Mouse (Mus musculus) kidney, embryonic 14.5 days (tissue): ENCODE results near the gene Slc8b1. TPM values are rescaled to one million over a fixed set of nuclear protein-coding genes. Genes with fewer than 3 reads are reported as not detected.
A peak's percentile ranks its signal among the peaks of the same experiment; 100 is the strongest.

Source experiments
- ATAC-seq: fragments of 200-750 bp; cut with Nextera tagmentation; 2 replicates; pipeline ENCODE4 v1.8.0; 2017; ENCODE audit warnings: moderate number of reproducible peaks, mild to moderate bottlenecking, moderate TSS enrichment, moderate library complexity; ENCODE audit not compliant: low FRiP score, low TSS enrichment
- H3K27ac ChIP-seq: fragments of 300-500 bp; sonication (generic); 2 replicates; pipeline ENCODE4 v1.5.1; 2014; ENCODE audit warnings: low read depth, mild to moderate bottlenecking, low read length, moderate library complexity, mixed read lengths
- H3K27me3 ChIP-seq: fragments of 300-500 bp; sonication (generic); 2 replicates; pipeline ENCODE4 v1.6.1; 2014; ENCODE audit warnings: mild to moderate bottlenecking, low read length; ENCODE audit not compliant: control insufficient read depth, insufficient read depth
- H3K36me3 ChIP-seq: fragments of 300-500 bp; sonication (generic); 2 replicates; pipeline ENCODE4 v1.6.1; 2014; ENCODE audit warnings: low read length, mixed read lengths; ENCODE audit not compliant: control insufficient read depth, insufficient read depth
- H3K4me1 ChIP-seq: fragments of 300-500 bp; sonication (generic); 2 replicates; pipeline ENCODE4 v1.6.1; 2014; ENCODE audit warnings: low read length, mixed read lengths; ENCODE audit not compliant: control insufficient read depth, insufficient read depth
- H3K4me2 ChIP-seq: fragments of 300-500 bp; sonication (generic); replicated peaks from 2 replicates; pipeline ENCODE4 v1.6.1; 2014; ENCODE audit warnings: low read depth, mild to moderate bottlenecking, low read length
- H3K4me3 ChIP-seq: fragments of 300-500 bp; sonication (generic); 2 replicates; pipeline ENCODE4 v1.5.1; 2014; ENCODE audit warnings: mild to moderate bottlenecking, low read length
- H3K9ac ChIP-seq: fragments of 300-500 bp; sonication (generic); 2 replicates; pipeline ENCODE4 v1.6.1; 2014; ENCODE audit warnings: low read depth, mild to moderate bottlenecking, low read length, moderate library complexity
- H3K9me3 ChIP-seq: fragments of 300-500 bp; sonication (generic); 2 replicates; pipeline ENCODE4 v1.6.1; 2016; ENCODE audit warnings: low read length; ENCODE audit not compliant: control insufficient read depth
- WGBS: fragments of 180-500 bp; shearing (Covaris S2); extraction: QIAGEN DNeasy Blood & Tissue Kit; methylation state at CpG from one replicate; pipeline ENCODE4 v1.1.7; 2014; 5-methylcytosine and 5-hydroxymethylcytosine counted together
- polyA plus RNA-seq: library from polyadenylated mRNA; unstranded; fragments of >200 nt; fragmentation: Nextera tagmentation; extraction: Ambion mirVana; gene quantifications from 2 replicates; pipeline ENCODE4 v1.2.1, GENCODE M21; 2014

The Slc8b1 gene
- polyA plus RNA-seq, 1 experiment from 2014 or later, result 6.0 TPM

DNA sequence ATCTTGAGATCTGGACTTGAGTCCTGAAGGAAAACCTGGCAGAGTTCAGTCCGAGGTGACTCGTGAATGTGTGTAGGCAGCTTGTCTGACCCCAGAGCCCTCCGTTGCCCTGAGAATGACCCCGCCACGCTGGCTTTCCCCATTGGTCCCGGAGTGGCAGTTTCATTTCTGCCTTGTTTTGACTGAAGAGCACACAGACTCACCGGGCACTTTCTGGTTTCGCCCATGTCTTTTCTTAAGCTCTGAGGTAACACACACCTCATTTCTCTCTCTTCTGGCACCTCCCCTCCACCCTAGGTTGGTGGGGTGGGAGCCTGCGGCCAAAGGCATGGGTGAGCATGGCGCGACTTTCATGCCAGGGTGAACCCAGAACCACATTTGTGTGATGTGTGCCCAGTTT lies 15.3 kb downstream of the Slc8b1 start:
- peaks cover 10% of the 10 kb centered on the region for H3K36me3 ChIP-seq
- H3K27me3 ChIP-seq, result no peaks in the 10 kb centered on the region
- no peak overlapping the region for H3K9ac ChIP-seq
- no peak overlapping the region for H3K4me3 ChIP-seq
- H3K4me2 ChIP-seq, result no peak overlapping the region
- H3K9me3 ChIP-seq, result no peaks in the 10 kb centered on the region
- no peaks in the 10 kb centered on the region for H3K4me1 ChIP-seq
- no peak for ATAC-seq
- H3K27ac ChIP-seq, result no peak overlapping the region
- 62% methylated on average over 11 of the region's 11 CpGs for WGBS

DNA sequence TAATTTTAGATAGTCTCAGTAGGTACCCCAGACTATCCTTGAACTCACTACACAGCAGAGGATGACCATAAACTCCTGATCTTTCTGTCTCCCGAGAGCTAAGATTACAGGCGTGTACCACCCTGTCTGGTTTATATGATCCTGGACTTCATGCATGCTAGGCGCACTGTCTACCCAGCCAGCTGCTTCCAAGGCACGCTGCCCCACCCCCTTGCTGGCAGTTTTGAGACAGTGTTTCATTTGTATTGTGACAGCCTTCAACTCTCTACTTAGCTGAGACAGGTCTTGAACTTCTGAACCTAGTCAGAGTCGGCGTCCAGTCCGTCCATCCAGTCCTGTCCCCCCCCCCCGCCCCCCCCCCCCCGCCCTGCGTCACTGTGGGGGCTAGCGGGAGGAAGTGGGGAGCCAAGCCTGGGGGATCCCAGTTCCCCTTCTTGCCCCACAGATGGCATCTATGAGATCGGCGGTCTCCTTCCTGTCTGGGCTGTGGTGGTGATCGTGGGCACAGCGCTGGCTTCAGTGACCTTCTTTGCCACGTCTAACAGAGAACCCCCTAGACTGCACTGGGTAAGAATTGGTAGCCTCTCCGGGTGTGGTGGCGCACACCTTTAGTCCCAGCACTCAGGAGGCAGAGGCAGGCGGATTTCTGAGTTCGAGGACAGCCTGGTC lies 16.5 kb downstream of the Slc8b1 start:
- H3K4me2 ChIP-seq, result no peak overlapping the region
- no peaks in the 10 kb centered on the region for H3K9me3 ChIP-seq
- WGBS, result 91% methylated on average over 14 of the region's 20 CpGs
- no peak overlapping the region for H3K9ac ChIP-seq
- H3K27ac ChIP-seq, result no peak overlapping the region
- peaks cover 4% of the 10 kb centered on the region; the same call in 1 of the 2 replicates for H3K36me3 ChIP-seq
- H3K4me3 ChIP-seq, result no peak overlapping the region
- no peak for ATAC-seq
- H3K27me3 ChIP-seq, result no peaks in the 10 kb centered on the region
- H3K4me1 ChIP-seq, result no peaks in the 10 kb centered on the region

DNA sequence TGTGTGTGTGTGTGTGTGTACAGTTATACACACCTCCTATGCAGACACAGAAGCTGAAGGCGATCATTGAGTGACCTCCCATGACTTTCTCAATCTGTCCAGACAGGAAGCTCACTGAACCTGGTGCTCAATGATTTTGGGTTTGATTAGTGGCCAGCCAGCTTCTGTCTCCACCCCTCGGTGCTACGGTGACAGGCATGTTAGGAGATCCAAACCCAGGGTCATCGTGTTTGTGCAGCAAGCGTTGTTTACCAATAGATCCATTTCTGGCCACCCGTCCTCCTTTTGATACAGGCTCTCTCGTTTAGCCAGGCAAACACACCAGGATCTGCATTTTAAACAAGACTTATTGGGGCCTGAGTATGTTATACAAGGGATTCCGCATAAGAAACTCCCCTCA lies 20.7 kb downstream of the Slc8b1 start:
- no peak overlapping the region for H3K9ac ChIP-seq
- no peak overlapping the region for H3K4me3 ChIP-seq
- H3K4me1 ChIP-seq, result peaks cover 26% of the 10 kb centered on the region
- 90% methylated on average over 8 of the region's 8 CpGs for WGBS
- peaks cover 4% of the 10 kb centered on the region; the same call in 1 of the 2 replicates for H3K36me3 ChIP-seq
- no peaks in the 10 kb centered on the region for H3K27me3 ChIP-seq
- no peaks in the 10 kb centered on the region for H3K9me3 ChIP-seq
- H3K27ac ChIP-seq, result no peak overlapping the region
- no peak overlapping the region for H3K4me2 ChIP-seq
- ATAC-seq, result no peak

DNA sequence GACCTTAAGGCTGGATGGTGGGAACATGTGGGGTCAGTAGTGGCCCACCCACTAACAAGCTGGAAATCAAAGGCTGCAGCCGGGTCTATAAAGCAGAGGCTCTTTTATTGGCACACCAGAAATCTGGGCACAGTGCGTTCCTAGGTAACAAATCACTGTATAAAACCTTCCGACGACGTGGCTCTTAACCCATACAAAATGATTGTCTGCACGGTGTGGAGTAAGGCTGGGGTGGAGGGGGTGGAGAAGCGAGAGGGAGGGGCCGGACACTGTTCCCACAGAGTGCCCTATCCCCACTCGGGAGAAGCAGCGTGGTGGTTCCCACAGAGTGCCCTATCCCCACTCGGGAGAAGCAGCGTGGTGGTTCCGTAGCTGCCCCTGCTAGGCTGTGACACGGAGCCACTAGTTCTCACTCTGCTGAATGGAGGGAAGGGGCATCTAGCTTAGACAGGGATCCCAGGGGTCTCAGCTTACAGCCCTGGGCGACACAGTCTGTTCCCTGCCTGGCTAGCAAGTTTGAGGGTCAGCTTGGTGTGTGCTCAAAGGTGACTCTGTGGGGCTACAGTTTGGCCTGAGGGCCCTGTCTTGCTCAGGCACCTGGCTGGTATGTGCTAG lies 23.2 kb downstream of the Slc8b1 start:
- Histone ChIP-seq H3K9ac (no peak overlapping the region), H3K27ac (peak overlapping the region; percentile 3), H3K4me2 (no peak overlapping the region), H3K27me3 (no peaks in the 10 kb centered on the region), H3K9me3 (no peaks in the 10 kb centered on the region), H3K4me3 (no peak overlapping the region), H3K36me3 (peaks cover 19% of the 10 kb centered on the region), H3K4me1 (peaks cover 26% of the 10 kb centered on the region)
- 25% methylated on average over 15 of the region's 15 CpGs for WGBS
- ATAC-seq, result 0 out of 2 replicates have a peak, but pooled peaks have one; percentile 38

DNA sequence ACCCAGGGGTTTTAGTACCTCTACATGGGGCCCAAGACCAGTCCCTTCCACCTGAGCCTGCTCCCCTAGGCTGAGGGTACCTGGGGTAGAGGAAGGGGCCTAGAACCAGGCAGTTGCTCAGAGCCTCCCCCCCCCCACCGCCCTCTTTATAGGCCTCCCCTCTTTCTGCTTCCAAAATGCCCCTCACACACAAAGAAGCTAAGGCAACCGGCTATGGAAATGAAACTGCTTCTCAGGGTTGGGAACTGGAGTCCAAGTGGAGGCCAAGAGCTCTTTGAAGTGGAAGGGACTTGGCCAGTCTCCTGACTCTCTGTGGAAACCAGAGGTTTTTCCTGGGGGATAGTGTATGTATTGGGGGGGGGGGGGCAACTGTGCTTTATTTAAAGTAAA lies 23.7 kb downstream of the Slc8b1 start:
- no peak overlapping the region for H3K4me3 ChIP-seq
- H3K9me3 ChIP-seq, result no peaks in the 10 kb centered on the region
- ATAC-seq, result no peak
- H3K36me3 ChIP-seq, result peaks cover 24% of the 10 kb centered on the region
- 44% methylated on average over 2 of the region's 2 CpGs for WGBS
- H3K27me3 ChIP-seq, result no peaks in the 10 kb centered on the region
- H3K4me2 ChIP-seq, result no peak overlapping the region
- no peak overlapping the region for H3K9ac ChIP-seq
- H3K27ac ChIP-seq, result peak overlapping the region; percentile 3
- H3K4me1 ChIP-seq, result peaks cover 26% of the 10 kb centered on the region

DNA sequence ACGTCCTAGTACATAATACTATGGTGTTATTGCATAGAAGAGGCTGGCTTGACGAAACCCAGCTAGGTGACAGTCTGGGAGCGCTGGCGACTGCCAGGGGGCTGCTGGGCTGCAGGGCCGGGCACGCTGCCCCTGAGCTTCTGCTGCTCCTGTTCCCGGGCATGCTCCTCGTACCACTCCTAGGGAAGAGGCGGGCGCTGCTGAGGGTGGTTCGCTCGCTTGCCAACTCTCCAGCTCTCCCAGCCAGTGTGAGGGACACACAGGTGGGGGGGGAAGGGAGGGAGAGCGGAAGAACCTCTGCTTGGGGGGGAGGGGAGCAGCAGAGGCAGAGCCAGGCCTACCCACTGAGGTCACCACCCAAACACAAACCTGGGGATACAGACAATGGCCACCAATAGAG lies 25.1 kb downstream of the Slc8b1 start:
- no peak for ATAC-seq
- Histone ChIP-seq H3K4me3 (no peak overlapping the region), H3K4me1 (peaks cover 26% of the 10 kb centered on the region), H3K9me3 (no peaks in the 10 kb centered on the region), H3K27ac (no peak overlapping the region), H3K4me2 (no peak overlapping the region), H3K36me3 (peaks cover 36% of the 10 kb centered on the region), H3K27me3 (no peaks in the 10 kb centered on the region), H3K9ac (no peak overlapping the region)
- 93% methylated on average over 13 of the region's 13 CpGs for WGBS

DNA sequence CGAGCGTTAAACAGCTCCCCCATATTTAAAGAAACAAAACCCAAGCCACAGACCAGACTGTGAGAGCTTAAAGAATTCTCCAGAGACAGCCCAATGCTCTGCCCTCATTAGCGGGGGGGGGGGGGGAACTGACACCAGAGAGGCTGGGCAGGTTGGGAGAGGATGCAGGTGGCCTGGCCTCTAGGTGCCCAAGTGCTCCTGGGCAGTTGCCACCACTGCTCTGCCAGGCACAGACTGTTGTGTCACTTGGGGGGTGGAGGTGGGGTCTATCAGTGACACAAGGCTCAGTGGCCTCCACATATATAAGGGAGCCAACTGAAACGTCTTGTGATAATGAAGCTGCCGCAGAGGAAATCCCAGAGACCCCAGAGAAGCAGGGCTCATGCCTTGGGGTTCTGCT lies 25.7 kb downstream of the Slc8b1 start:
- 56% methylated on average over 4 of the region's 5 CpGs for WGBS
- no peak overlapping the region for H3K27ac ChIP-seq

DNA sequence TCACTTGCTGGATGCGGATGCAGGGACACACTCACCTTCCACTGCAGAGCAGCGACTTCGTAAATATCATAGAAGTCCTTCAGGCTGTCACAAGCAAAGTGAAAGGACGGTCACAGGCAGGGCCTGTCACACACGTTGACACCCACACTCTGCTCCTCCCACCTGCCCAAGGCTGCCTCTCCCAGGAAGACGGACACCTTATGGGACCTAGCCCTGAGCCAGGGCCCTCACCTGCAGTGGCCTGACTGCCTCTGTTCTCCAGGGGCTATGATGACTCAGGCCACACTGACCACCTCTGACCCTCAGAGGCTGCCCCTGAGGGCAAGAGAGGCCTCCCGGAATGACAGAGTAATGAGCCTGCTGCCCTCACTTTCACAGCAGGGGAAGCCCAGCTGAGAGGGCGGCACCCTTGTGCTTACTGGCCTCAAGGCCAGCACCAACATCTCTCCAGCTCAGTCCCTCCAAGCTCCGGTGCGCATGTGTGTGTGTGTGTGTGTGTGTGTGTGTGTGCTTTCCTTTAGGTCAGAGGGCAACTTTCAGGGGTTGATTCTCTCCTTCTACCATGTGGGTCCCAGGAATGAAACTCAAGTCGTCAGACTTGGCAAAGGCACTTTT lies 37.4 kb downstream of the Slc8b1 start:
- no peaks in the 10 kb centered on the region for H3K9me3 ChIP-seq
- no peak overlapping the region for H3K27ac ChIP-seq
- peaks cover 30% of the 10 kb centered on the region for H3K36me3 ChIP-seq
- WGBS, result 44% methylated on average over 11 of the region's 11 CpGs
- no peak overlapping the region for H3K4me2 ChIP-seq
- peaks cover 12% of the 10 kb centered on the region; the same call in 1 of the 2 replicates for H3K4me1 ChIP-seq
- H3K9ac ChIP-seq, result no peak overlapping the region
- no peaks in the 10 kb centered on the region for H3K27me3 ChIP-seq
- no peak overlapping the region for H3K4me3 ChIP-seq
- ATAC-seq, result no peak

More for the DNA sequence above, 25.7 kb downstream of the Slc8b1 start:
- Histone ChIP-seq H3K9me3 (no peaks in the 10 kb centered on the region), H3K27me3 (no peaks in the 10 kb centered on the region), H3K9ac (no peak overlapping the region), H3K4me2 (no peak overlapping the region), H3K4me1 (peaks cover 26% of the 10 kb centered on the region), H3K4me3 (no peak overlapping the region), H3K36me3 (peaks cover 41% of the 10 kb centered on the region)
- ATAC-seq, result no peak

DNA sequence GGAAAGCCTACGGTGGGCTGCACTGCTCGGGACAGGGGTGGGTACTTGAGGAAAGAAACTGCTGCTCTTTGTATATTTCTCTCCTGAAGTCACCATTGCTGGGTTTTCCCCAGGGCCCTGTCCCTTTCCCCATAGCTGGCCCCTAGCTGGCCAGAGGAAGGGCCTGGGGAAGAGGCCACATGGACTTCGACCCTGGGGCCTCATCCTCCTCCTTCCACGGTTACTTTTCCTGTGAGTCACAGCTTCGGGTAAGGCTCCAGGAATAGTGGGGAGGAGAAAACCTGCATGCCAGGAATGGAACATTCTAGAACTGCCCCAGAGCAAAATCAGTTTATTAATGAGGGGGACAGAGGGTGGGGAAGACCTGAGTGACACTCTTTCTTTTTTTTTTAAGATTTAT lies 39.2 kb downstream of the Slc8b1 start:
- no peak overlapping the region for H3K9ac ChIP-seq
- no peak for ATAC-seq

More for the DNA sequence above, 39.2 kb downstream of the Slc8b1 start:
- Histone ChIP-seq H3K4me1 (peaks cover 12% of the 10 kb centered on the region; the same call in 1 of the 2 replicates), H3K4me3 (no peak overlapping the region), H3K36me3 (peaks cover 37% of the 10 kb centered on the region), H3K9me3 (no peaks in the 10 kb centered on the region), H3K27me3 (no peaks in the 10 kb centered on the region), H3K4me2 (no peak overlapping the region), H3K27ac (no peak overlapping the region)
- WGBS, result 65% methylated on average over 5 of the region's 5 CpGs
